Mouse (Mus musculus) kidney, embryonic 14.5 days (tissue): Measurements from ENCODE around the gene Bcat1. TPM values are rescaled to one million over a fixed set of nuclear protein-coding genes. Genes with fewer than 3 reads are reported as not detected.

Source experiments
- ATAC-seq: fragments of 200-750 bp; cut with Nextera tagmentation; 2 replicates; pipeline ENCODE4 v1.8.0; 2017; ENCODE audit warnings: moderate number of reproducible peaks, mild to moderate bottlenecking, moderate TSS enrichment, moderate library complexity; ENCODE audit not compliant: low FRiP score, low TSS enrichment
- H3K27ac ChIP-seq: fragments of 300-500 bp; sonication (generic); 2 replicates; pipeline ENCODE4 v1.5.1; 2014; ENCODE audit warnings: low read depth, mild to moderate bottlenecking, low read length, moderate library complexity, mixed read lengths
- H3K27me3 ChIP-seq: fragments of 300-500 bp; sonication (generic); 2 replicates; pipeline ENCODE4 v1.6.1; 2014; ENCODE audit warnings: mild to moderate bottlenecking, low read length; ENCODE audit not compliant: control insufficient read depth, insufficient read depth
- H3K36me3 ChIP-seq: fragments of 300-500 bp; sonication (generic); 2 replicates; pipeline ENCODE4 v1.6.1; 2014; ENCODE audit warnings: low read length, mixed read lengths; ENCODE audit not compliant: control insufficient read depth, insufficient read depth
- H3K4me1 ChIP-seq: fragments of 300-500 bp; sonication (generic); 2 replicates; pipeline ENCODE4 v1.6.1; 2014; ENCODE audit warnings: low read length, mixed read lengths; ENCODE audit not compliant: control insufficient read depth, insufficient read depth
- H3K4me2 ChIP-seq: fragments of 300-500 bp; sonication (generic); replicated peaks from 2 replicates; pipeline ENCODE4 v1.6.1; 2014; ENCODE audit warnings: low read depth, mild to moderate bottlenecking, low read length
- H3K4me3 ChIP-seq: fragments of 300-500 bp; sonication (generic); 2 replicates; pipeline ENCODE4 v1.5.1; 2014; ENCODE audit warnings: mild to moderate bottlenecking, low read length
- H3K9ac ChIP-seq: fragments of 300-500 bp; sonication (generic); 2 replicates; pipeline ENCODE4 v1.6.1; 2014; ENCODE audit warnings: low read depth, mild to moderate bottlenecking, low read length, moderate library complexity
- H3K9me3 ChIP-seq: fragments of 300-500 bp; sonication (generic); 2 replicates; pipeline ENCODE4 v1.6.1; 2016; ENCODE audit warnings: low read length; ENCODE audit not compliant: control insufficient read depth
- WGBS: fragments of 180-500 bp; shearing (Covaris S2); extraction: QIAGEN DNeasy Blood & Tissue Kit; methylation state at CpG from one replicate; pipeline ENCODE4 v1.1.7; 2014; 5-methylcytosine and 5-hydroxymethylcytosine counted together
- polyA plus RNA-seq: library from polyadenylated mRNA; unstranded; fragments of >200 nt; fragmentation: Nextera tagmentation; extraction: Ambion mirVana; gene quantifications from 2 replicates; pipeline ENCODE4 v1.2.1, GENCODE M21; 2014

Bcat1 gene
- polyA plus RNA-seq: 6.5 and 8.6 TPM in 2 replicates

DNA sequence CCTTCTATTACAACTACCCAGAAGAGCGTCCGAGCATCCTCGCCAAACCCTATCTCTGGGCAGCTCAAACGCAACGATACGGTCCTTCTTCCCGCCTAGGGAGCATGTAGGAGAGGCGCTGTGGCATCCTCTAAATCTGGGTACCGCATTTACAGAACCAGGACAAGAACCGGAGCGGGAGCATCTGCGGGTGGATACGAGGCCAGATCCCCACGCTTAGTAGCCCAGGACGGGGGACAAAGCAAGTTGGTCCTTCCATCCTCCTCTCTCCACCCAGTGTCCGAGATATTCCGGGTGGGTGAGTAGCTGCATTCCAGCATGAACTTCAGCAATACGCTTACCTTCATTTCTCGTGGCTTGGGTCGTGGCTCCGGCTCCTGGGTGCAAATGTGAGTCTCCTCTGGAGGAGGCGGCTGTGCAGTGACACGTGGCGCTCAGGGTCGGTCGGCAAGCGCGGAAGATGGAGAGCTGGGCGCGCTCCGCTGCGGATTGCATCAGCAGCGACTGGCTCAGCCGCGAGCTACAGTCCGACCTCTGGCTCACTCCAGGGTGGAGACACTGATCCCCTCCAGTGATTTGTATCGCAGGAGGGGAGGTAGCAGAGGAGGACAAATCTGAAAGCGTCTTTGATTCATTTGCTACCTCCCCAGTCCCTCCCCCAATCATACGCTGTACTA lies at the start of gene Bcat1:
Gene Bcat1 (minus strand): TSS at position 637 of the 677 bp plus-strand sequence.
- Histone ChIP-seq H3K27me3 (no peaks in the 10 kb centered on the region), H3K9me3 (no peaks in the 10 kb centered on the region), H3K27ac (no peak within 1 kb of the TSS), H3K36me3 (no peaks in the 10 kb centered on the region), H3K4me1 (no peaks in the 10 kb centered on the region), H3K4me3 (peak within 1 kb of the TSS; percentile 51), H3K4me2 (peak within 1 kb of the TSS; percentile 91), H3K9ac (peak within 1 kb of the TSS; percentile 45; the same call in 1 of the 2 replicates)
- WGBS: under 1% methylated on average over 39 of the region's 39 CpGs
- peak; percentile 91 for ATAC-seq

DNA sequence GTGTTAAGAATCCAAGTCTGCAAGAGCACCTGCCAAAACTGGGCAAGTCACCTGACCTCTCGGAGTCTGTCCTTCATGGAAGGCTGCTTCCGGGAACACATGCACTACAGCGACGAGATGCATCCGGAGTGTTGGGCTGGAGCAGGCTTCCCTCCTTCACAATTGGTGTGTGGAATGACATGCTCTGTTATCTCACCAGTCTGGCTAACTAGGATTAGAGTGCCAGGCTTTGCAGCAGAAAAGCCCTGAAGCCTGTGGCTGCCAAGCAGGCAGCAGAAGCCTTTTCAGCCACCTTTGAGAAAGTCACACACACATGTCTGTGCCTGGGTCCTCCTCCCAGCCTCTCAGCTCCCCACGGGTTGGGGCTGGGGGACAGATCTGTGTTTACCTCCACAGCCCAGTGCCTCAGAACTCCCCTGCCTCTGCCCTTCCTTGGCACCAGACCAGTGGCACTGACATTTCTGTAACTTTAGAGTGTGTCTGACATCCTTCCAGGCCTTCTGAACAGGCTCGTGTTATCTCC lies 49.7 kb upstream of the Bcat1 start:
- Histone ChIP-seq H3K9me3 (peaks cover 5% of the 10 kb centered on the region; the same call in 1 of the 2 replicates), H3K9ac (no peak overlapping the region), H3K4me1 (no peaks in the 10 kb centered on the region), H3K27me3 (no peaks in the 10 kb centered on the region), H3K27ac (no peak overlapping the region), H3K36me3 (no peaks in the 10 kb centered on the region), H3K4me3 (no peak overlapping the region), H3K4me2 (no peak overlapping the region)
- peak; percentile 50; the same call in 1 of the 2 replicates for ATAC-seq
- WGBS: 24% methylated on average over 7 of the region's 7 CpGs

DNA sequence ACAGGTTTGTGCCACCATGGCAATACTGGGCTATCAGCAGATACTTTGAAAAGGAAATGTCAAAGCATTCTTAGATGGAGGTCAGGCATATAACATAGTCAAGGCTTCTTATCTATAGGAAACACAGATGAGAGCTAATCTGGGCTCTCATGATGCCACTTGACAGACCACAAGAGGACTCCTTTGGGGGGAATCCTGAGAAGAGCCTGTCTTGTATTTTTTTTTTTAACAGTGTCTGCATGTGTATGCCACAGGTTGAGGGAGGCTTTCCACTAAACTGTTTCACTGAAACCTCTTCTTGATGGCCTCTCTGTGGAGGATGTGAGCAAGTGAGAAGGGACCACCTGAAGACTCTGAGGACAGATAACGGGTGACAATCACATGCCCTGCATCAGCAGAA lies 48.6 kb upstream of the Bcat1 start:
- no peaks in the 10 kb centered on the region for H3K4me1 ChIP-seq
- H3K4me3 ChIP-seq: no peak overlapping the region
- no peaks in the 10 kb centered on the region for H3K27me3 ChIP-seq
- H3K27ac ChIP-seq: no peak overlapping the region
- WGBS: 88% methylated on average over 1 of the region's 1 CpGs
- no peak overlapping the region for H3K4me2 ChIP-seq
- no peak overlapping the region for H3K9ac ChIP-seq
- H3K36me3 ChIP-seq: no peaks in the 10 kb centered on the region
- no peak for ATAC-seq
- H3K9me3 ChIP-seq: peaks cover 5% of the 10 kb centered on the region; the same call in 1 of the 2 replicates

DNA sequence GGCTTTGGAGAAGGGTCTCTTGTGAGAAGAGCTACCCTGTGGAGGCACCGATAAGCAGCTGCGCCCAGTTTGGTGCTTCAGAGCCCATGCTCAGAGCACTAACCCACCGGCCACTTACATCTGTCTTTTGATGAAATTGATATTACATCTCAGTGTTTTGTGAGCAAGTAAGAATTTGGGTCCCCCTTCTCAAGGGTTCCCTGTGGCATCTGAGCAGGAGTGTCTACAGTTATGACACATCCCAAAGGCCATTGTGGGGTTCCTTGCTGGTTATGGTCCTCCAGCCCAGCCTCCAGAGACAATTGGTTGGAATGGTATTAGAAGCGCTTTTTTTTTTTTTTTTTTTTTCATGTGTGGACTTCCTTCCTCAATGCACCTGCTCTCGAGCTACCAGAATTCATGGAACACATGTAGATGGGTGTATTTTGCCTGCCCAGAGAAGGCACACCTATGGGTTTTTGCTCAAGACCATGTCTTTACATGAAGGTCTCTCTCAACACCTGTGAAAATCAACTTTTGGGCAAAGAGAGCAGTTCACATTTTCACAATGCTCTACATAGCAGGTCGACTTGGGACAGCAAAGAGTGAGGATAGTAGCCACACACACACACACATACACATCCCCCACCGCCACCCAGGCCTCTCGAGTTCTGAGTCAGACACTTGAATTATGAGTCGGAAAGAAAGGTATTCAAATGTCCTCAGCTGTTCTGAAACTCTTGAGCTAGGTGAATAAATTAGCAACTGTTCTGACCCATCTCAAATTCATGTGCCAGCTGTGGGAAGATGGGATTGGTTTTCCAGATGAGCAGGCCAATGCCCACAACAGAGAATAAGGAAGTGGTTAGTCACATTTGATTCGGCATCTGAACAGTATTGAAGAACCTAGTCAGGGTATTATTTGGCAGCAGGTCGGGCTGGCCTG lies 47.4 kb upstream of the Bcat1 start:
- 69% methylated on average over 11 of the region's 11 CpGs for WGBS

DNA sequence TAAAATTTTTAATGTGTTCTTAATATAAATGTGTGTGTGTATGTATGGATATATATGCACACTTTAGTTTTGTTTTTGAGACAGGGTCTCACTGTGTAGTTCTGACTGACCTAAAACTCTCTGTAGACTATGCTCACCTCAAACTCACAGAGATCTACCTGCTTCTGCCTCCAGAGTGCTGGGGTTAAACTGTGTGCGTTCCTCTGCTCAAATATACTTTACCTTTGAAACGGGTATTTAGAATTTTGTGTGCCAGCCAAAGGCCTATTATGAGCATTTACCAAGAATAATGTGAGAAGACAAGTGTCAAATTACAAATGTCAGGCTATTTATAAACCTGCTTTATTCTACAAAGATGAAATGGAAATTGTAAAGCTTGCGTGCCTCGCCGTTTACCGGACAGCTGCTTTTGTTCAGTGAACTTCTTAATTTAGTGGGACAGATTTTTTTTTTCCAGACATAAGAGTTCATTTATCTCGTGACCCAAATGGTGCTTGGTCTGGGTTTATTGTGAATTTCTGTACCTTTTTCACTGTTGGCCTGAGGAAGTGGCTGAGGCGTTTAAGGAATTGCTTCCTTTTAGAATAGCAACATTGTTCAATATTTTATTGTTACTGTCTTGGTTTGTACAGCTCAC lies 46.6 kb upstream of the Bcat1 start:
- H3K27me3 ChIP-seq: no peaks in the 10 kb centered on the region
- H3K4me1 ChIP-seq: no peaks in the 10 kb centered on the region
- no peak overlapping the region for H3K4me3 ChIP-seq
- no peak overlapping the region for H3K27ac ChIP-seq
- WGBS: 62% methylated on average over 8 of the region's 8 CpGs
- ATAC-seq: no peak
- H3K4me2 ChIP-seq: no peak overlapping the region
- no peak overlapping the region for H3K9ac ChIP-seq
- no peaks in the 10 kb centered on the region for H3K36me3 ChIP-seq
- H3K9me3 ChIP-seq: peaks cover 3% of the 10 kb centered on the region; the same call in 1 of the 2 replicates

More for the DNA sequence above, 47.4 kb upstream of the Bcat1 start:
- Histone ChIP-seq H3K27ac (no peak overlapping the region), H3K9me3 (peaks cover 5% of the 10 kb centered on the region; the same call in 1 of the 2 replicates), H3K36me3 (no peaks in the 10 kb centered on the region), H3K9ac (no peak overlapping the region), H3K4me3 (no peak overlapping the region), H3K4me2 (no peak overlapping the region), H3K4me1 (no peaks in the 10 kb centered on the region), H3K27me3 (no peaks in the 10 kb centered on the region)
- ATAC-seq: no peak

DNA sequence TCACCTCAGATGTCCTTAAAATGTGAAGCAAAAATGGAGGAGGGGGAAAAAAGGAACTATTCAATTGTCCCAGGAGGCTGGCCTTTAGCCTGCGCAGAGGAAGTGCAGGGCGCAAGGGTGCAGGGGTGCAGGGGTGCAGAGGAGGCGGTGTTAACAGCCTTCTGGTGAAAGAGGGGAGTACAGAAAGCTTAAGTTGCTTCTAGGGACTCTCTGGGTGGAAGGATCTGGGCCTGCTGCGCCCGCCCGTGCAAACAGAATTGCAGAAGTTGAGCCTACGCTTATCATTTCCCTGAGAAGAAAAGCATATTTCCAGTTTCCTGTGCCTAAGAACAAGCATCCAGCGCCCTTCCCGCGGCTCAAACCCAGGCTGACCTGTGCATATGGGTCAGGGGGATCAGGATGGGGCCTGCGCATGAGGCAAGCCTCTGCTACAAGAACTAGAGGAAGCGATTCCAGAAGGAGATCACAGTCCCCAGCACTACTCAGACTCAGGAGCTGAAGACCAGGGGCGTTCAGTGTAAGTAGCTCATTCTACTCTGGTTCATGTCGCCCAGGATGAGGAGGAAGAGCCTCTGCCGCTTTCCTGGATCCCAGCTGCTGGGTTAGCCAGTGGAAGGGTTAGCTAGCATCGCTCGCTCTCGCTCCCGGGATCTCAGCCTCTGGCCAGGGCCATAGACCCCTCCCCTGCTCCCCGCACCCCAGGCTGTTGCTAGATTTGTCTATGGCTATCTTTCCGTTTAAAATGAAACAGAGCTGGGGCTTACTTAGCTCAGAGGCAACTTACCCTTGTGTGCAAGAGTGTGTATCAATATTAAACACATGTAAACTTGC lies 45.8 kb upstream of the Bcat1 start:
- Histone ChIP-seq H3K9me3 (no peaks in the 10 kb centered on the region), H3K27ac (no peak overlapping the region), H3K36me3 (no peaks in the 10 kb centered on the region), H3K4me1 (no peaks in the 10 kb centered on the region), H3K9ac (no peak overlapping the region), H3K4me2 (no peak overlapping the region), H3K27me3 (no peaks in the 10 kb centered on the region), H3K4me3 (no peak overlapping the region)
- ATAC-seq: no peak
- 62% methylated on average over 21 of the region's 21 CpGs for WGBS

DNA sequence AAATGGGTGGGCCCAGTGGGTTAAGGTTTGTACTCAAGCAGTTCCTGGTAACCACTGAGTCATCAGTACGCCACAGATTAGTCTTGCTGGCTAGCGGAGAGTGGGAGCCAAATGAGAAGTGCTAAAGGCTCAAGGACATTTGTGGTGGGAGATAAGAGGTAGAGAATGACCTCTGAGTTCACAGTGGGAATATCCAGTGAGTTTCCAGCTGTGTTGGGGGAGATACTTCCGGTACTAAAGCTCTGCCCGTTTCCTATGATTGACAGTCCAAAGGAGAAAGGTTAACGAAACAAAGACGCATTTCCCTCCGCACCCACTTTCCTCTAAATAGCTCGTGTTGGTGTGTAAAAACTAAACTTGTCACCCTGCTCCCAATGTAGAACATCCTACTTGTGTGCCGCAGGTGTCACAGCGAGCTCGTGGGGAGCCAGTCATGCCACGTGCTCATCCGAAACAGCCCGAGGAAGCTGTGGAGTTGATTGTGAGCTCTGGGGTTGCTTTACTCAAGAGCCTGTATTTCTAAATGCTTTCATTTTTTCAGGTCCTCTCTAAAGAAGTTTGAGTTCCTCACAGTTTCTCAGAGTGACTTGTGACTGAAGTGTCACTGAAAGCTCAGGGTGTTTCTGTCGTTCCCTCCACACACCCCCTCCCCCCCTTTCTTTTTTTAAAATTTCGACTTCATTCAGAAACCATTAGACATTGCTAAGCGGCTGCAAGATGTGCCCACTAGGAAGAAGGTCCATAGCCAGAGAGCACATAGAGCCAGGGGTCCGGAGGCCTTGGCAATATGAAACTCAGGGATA lies 45.0 kb upstream of the Bcat1 start:
- Histone ChIP-seq H3K27ac (no peak overlapping the region), H3K4me3 (no peak overlapping the region), H3K9me3 (no peaks in the 10 kb centered on the region), H3K4me1 (peaks cover 6% of the 10 kb centered on the region; the same call in 1 of the 2 replicates), H3K4me2 (no peak overlapping the region), H3K36me3 (no peaks in the 10 kb centered on the region), H3K9ac (no peak overlapping the region), H3K27me3 (no peaks in the 10 kb centered on the region)
- ATAC-seq: no peak
- WGBS: 35% methylated on average over 18 of the region's 18 CpGs
